Mouse (Mus musculus): ENCODE data around the gene B230307C23Rik.

GRCm38 (mm10) chr16:97977277-97977676 is 19.8 kb upstream of the B230307C23Rik start:
- no peak for TF ChIP-seq POLR2A (IDR thresholded peaks at IDR 0.05; ENCODE audit: extremely low read depth, insufficient read depth, low read length)
- no peak for TF ChIP-seq CTCF (IDR thresholded peaks at IDR 0.05; ENCODE audit: extremely low read depth, insufficient read depth, low read length)
